Mouse (Mus musculus): ENCODE results near the gene Sumo1.
A peak's percentile ranks its signal among the peaks of the same experiment; 100 is the strongest.
"Not testable (repeated sequence)": the region's sequence is repeated elsewhere in the genome, so short reads cannot be mapped to it uniquely, and the experiment has no call there.

Sumo1 gene

DNA sequence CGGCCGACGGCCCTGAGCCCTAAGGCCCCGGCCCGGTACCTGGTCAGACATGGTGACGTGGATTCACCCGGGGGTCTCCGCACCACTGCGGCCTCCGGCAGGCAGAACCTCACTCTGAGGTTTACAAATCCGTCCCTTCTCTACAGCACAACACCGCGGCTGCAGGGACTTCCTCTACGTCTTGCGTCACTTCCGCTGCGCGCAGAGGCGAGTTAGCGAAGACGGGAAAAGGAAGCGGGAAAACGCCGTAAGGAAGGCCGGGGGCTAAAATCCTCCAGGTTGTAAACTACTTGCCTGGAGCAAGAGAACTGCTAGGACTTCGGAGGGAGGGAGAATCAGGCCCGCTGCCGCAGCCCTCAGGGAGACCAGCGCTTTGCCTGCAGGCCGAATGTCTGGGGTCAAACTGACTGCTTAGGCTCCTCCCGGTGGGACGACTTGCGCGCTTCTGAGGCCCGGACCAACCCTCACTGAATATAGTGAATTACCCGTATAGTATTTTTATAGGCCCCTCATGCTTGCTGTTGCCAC, at the start of gene Sumo1:
TSS of gene Sumo1 (minus strand) at position 194 of the 528 bp plus-strand sequence.
- peak; percentile 75 for DNase-seq (ENCODE audit: low spot score)

DNA sequence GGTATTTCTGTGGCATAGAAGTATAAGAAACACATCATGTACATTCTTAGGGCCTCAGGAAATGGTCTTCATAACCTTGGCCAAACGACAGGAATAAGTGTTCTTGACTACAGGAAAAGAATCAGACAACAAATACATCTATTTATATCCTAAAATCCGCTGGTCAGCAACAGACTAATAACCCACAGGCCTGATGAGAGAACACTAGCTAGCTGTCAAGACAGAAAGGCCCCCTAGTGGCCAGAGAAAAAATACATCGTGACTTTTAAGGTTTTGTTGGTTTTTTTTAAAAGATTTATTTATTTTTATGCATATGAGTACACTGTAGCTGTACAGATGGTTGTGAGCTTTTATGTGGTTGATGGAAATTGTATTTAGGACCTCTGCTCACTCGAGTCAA, 49.3 kb upstream of the Sumo1 start:
- DNase-seq (ENCODE audit: low spot score), result no peak

DNA sequence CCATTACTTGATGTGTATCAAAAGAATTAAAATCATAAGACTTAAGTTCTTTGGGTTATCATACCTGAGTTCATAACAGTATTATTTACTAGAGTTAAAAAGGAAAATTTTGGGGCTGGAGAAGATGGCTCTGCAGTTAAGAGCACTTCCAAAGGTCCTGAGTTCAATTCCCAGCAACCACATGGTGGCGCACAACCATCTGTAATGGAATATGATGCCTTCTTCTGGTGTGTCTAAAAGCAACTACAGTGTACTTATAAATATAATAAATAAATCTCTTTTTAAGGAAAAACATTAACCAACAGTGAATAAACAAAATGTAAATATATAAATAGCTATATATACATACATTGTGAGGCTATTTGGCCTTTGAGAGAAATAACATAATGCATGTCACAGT, 31.1 kb upstream of the Sumo1 start:
- DNase-seq (ENCODE audit: low spot score), result no peak

DNA sequence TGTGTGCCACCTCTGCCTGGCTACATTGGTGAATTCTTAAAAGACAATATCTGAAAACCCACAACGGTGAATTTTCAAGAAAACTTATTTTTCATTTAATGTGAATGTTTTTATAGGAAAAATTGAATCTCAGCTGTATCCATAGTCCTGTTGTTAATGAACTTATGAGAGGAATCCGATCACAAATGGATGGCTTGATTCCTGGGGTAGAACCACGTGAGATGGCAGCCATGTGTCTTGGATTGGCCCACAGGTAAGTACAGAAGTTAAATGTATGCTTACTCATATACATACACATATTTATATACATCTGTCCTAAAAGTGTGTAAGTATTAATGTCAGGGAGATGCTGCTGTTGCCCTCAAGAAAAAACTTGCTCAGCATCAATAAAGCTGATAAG, 27.6 kb upstream of the Sumo1 start:
- DNase-seq (ENCODE audit: low spot score), result no peak

- no peak for DNase-seq (ENCODE audit: low spot score)
Measured at GRCm38 (mm10) chr1:59697751-59698150, 27.1 kb upstream of the Sumo1 start.

DNA sequence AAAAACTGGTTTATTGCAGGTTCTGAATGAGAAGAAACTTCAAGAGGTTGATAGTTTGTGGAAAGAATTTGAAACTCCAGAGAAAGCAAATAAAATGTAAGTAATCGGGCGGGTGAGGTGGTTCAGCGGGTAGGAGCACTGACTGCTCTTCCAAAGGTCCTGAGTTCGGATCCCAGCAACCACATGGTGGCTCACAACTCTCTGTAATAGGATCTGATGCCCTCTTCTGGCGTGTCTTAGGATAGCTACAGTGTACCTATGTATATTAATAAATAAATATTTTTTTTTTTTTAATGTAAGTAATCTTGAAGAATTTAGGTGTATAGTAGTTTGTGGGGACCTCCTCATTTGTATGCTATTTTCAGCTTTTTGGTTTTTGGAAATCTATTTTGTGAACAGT, 19.8 kb upstream of the Sumo1 start:
- no peak for DNase-seq (ENCODE audit: low spot score)

DNA sequence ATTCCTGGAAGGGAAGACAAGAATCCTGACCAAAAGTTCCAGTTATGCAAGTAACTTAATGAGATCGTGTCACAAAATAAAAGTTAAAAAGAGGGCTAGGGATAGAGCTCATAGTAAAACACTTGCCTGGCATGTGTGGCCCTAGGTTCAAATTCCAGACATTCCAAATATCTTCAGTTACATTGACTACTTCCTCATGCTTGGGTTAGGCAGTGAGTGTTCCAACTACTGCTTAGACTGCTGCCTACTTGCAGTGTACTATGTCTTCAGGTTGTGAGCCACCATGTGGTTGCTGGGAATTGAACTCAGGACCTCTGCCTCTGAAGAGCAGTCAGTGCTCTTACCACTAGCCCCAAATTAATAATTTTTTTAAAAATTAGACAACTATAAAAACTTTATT, 16.9 kb upstream of the Sumo1 start:
- DNase-seq (ENCODE audit: low spot score), result no peak

DNA sequence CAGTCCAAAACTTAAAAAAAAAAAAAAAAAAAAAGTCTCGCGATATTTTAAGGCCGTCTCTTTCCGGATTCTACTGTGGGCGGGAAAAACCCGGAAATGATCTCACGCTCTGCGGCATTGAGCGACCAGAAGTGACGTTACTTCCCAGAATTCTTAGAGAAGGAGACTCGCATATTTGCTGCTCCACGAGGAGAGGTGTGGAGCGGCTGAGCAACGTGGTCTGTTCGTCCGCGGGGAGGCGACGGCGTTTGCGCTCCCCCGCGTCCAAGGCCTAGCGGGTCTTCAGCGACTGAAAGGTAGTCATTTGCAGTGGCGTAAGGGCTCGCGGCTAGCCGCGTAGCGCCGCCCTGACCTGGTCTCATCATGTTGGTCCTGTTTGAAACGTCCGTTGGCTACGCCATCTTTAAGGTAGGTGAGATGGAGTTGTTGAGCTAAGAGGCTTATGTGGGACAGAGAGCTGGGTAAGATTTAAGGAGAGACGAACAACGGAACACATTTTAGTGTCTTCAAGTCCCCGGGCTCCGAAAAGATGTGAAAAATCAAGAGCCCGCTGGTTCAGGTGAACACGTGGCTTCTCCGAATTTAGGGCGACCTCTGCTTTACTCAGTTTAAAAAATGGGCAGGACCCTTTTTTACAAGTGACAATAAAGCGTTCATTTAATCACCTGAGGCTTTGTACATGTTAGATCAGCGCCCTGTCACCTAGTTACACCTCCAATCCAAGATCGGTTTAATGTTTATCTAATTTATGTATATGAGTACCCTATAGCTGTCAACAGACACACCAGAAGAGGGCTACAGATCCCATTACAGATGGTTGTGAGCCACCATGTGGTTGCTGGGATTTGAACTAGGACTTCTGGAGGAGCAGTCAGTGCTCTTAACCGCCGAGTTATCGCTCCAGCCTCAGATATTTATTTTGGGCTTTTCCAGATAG, 14.5 kb upstream of the Sumo1 start, which contains the start of gene Nop58:
TSS of gene Nop58 (plus strand) at position 153 of the 937 bp plus-strand sequence.
- peak; percentile 57 for DNase-seq (ENCODE audit: low spot score)

- DNase-seq (ENCODE audit: low spot score), result no peak
Measured at GRCm38 (mm10) chr1:59683926-59684818, 13.5 kb upstream of the Sumo1 start.

- DNase-seq (ENCODE audit: low spot score), result no peak
Measured at GRCm38 (mm10) chr1:59673661-59674060, 3.0 kb upstream of the Sumo1 start.

DNA sequence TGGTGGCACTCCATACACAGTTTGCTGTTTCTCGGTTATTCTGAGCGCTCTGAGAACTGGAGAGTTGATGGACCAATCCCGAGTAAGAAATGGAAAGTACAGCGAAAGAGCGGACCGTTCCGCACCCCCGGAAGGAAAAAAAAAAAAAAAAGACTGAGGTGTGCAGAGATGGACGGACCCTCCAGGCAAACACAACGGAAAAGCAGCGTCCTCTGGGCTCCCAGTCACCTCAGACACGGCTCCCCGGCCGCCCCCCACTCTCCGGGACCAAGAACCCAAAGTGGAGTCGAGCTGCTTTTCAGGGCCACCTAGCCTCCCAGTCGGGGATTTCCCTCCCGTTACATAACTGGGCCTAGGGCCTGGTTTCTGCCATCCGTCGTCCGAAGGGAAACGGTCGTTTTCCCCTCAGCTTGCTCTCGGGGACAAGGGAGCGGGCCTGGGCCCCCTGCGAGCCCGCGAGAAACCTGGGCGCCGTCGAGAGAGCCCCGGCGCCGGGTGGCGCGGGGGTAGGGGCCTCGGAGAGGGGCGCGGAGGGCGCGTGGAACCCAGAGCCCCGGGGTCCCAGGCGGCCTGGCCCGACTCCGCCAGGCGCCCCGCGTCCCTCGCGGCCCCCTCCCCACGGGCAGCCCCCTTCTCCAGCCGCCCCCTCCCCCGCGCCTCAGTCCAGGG, 538 bp downstream of the Sumo1 start:
- peak; percentile 27 for DNase-seq (ENCODE audit: low spot score)

DNA sequence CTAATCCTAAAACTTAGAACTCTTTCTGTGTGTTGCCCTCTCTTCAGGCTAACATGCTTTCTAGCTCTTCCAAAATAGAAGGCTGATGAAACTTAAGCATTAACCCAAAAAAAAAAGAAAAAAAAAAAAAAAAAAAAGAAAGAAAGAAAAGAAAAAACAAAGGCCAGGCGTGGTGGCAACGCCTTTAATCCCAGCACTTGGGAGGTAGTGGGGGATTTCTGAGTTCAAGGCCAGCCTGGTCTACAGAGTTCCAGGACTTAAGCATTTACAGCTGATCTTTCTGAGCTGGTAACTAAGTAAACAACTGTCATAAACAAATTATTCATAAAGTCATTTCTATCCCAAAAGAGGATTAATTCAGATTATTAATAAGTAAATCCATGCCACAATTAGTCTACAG, 1.8 kb downstream of the Sumo1 start:
- DNase-seq (ENCODE audit: low spot score), result no peak

- no peak for DNase-seq (ENCODE audit: low spot score)
Measured at GRCm38 (mm10) chr1:59663456-59664135, 7.0 kb downstream of the Sumo1 start.

DNA sequence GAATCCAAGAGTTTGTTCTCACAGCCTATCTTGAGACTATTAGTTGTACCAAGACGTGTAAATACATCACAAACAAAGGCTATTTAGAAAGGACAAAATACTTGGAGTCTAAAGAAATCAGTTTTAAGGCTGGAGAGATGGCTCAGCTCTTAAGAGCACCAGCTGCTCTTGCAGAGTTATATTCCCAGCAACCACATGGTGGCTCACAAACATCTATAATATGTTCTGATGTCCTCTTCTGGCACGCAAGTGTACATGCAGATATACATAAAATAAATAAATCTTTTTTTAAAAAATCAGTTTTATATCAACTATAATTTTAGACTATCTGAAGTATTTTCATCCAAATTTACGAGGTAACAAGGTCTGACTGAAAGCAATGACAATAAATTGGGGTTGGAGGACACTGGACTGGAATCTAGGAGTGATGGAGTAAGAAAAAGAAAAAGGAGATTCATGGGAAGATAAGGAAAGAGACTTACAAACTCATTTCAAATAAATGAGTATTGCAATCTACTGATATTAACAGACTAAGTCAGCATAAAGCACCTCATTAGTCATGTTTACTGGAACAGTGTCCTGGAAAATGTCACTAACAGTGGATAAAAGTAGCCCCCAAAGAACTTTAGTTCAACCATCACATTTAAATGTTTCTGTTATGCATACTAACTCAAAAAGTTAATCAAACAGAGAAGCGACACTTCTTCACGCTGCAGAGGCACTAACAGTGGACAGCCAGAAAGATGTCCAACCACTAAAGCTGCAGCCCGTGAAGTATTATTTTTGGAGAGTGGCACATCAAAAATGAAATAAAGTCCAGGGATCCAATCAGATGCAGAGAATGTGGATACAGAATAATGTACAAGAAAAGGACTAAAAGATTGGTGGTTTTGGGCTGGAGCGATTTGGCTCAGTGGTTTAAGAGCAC, 14.1 kb downstream of the Sumo1 start:
- no peak for DNase-seq (ENCODE audit: low spot score)

DNA sequence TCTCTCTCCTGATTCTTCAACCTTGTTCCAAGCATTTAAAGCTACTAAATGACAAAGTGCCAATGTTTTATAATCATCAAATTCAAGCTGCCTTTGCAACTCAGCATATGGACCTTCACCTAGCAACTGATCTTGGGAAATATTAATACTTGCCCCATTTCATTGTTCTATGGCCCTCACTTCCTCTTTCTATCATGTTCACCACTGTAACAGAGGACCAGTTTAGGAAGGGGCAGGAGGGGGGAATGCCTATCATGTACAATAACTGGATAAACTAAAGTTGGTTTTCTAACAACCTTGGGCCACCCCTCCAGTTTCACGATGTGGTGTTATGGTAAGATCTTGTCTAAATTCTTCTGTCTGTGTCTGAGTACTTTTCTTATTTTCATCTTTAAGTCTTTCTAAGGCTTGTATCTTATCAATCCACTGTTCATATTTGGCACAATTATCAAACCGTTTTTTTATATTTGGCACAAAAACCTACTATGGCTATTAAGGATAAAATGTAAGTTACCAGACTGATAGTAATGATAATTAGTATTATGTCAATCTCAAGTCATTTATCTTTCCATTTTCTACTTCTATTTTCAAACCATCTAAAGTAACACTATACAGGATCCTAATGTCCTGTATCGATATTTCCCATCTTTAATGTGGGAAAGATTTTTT, 17.3 kb downstream of the Sumo1 start:
- DNase-seq (ENCODE audit: low spot score), result no peak

GRCm38 (mm10) chr1:59651201-59651819, 19.3 kb downstream of the Sumo1 start:
- DNase-seq (ENCODE audit: low spot score), result no peak

DNA sequence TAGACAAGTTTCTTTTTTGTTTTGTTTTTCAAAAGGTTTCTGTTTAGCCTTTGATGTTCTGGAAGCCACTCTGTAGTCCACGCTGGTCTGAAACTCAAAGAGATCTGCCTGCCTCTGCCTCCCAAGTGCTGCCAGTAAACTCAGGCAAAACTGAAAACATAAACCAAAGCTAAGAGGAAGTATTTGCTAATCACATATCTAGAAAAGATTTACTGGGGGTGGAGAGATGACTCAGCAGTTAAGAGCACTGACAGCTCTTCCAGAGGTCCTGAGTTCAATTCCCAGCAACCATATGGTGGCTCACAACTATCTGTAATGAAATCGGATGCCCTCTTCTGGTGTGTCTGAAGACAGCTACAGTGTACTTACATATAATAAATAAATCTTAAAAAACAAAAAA, 24.1 kb downstream of the Sumo1 start:
- DNase-seq (ENCODE audit: low spot score), result not testable (repeated sequence)

- DNase-seq (ENCODE audit: low spot score), result no peak
Measured at GRCm38 (mm10) chr1:59642488-59642887, 28.1 kb downstream of the Sumo1 start.

GRCm38 (mm10) chr1:59638371-59638770, 32.3 kb downstream of the Sumo1 start:
- no peak for DNase-seq (ENCODE audit: low spot score)

Data from ovary, postnatal 10 days (tissue).